Mouse (Mus musculus): Measurements from ENCODE around the gene Phtf2. TPM values are rescaled to one million over a fixed set of nuclear protein-coding genes. Genes with fewer than 3 reads are reported as not detected.

Gene Phtf2
- polyA plus RNA-seq, 1 experiment from 2014 or later = 3.2 TPM

- no peaks in the 10 kb centered on the region for H3K4me1 ChIP-seq (ENCODE audit: insufficient read depth)
- H3K27ac ChIP-seq (ENCODE audit: low read depth) = no peak overlapping the region
- H3K36me3 ChIP-seq (replicated peaks; ENCODE audit: insufficient read depth, low read length) = peaks cover 23% of the 10 kb centered on the region
- H3K9me3 ChIP-seq (ENCODE audit: low read length) = no peaks in the 10 kb centered on the region
- H3K9ac ChIP-seq (replicated peaks) = no peak overlapping the region
- 94% methylated on average over 9 of the region's 9 CpGs for WGBS (ENCODE audit: insufficient replicate concordance)
- no peak for DNase-seq
- no peak overlapping the region for H3K4me3 ChIP-seq (ENCODE audit: low read depth, low read length)
- no peaks in the 10 kb centered on the region for H3K27me3 ChIP-seq (ENCODE audit: insufficient read depth, low read length)
- no peak overlapping the region for H3K4me2 ChIP-seq (ENCODE audit: low read depth, low read length)
- TF ChIP-seq CTCF (IDR thresholded peaks at IDR 0.05; ENCODE audit: low read depth) = no peak
- TF ChIP-seq EP300 (IDR thresholded peaks at IDR 0.05; ENCODE audit: low read depth) = no peak
- no peak for ATAC-seq
Observed at GRCm38 (mm10) chr5:20919566-20919965, 37.6 kb upstream of the Phtf2 start.

- WGBS (ENCODE audit: insufficient replicate concordance) = 91% methylated on average over 4 of the region's 4 CpGs
- ATAC-seq = no peak
Observed at GRCm38 (mm10) chr5:20918967-20919366, 37.0 kb upstream of the Phtf2 start.

GRCm38 (mm10) chr5:20913372-20914275, 31.7 kb upstream of the Phtf2 start:
- 77% methylated on average over 11 of the region's 11 CpGs for WGBS (ENCODE audit: insufficient replicate concordance)
- TF ChIP-seq CTCF (IDR thresholded peaks at IDR 0.05; ENCODE audit: low read depth) = peak; percentile 88
- TF ChIP-seq EP300 (IDR thresholded peaks at IDR 0.05; ENCODE audit: low read depth) = no peak
- ATAC-seq = peak; percentile 38; the same call in 1 of the 2 replicates

More at GRCm38 (mm10) chr5:20918967-20919366, 37.0 kb upstream of the Phtf2 start:
- DNase-seq = no peak
- H3K36me3 ChIP-seq (replicated peaks; ENCODE audit: insufficient read depth, low read length) = peaks cover 23% of the 10 kb centered on the region
- H3K27ac ChIP-seq (ENCODE audit: low read depth) = no peak overlapping the region
- no peaks in the 10 kb centered on the region for H3K9me3 ChIP-seq (ENCODE audit: low read length)
- TF ChIP-seq CTCF (IDR thresholded peaks at IDR 0.05; ENCODE audit: low read depth) (no peak), EP300 (IDR thresholded peaks at IDR 0.05; ENCODE audit: low read depth) (no peak)
- H3K4me2 ChIP-seq (ENCODE audit: low read depth, low read length) = no peak overlapping the region
- H3K27me3 ChIP-seq (ENCODE audit: insufficient read depth, low read length) = no peaks in the 10 kb centered on the region
- H3K4me1 ChIP-seq (ENCODE audit: insufficient read depth) = no peaks in the 10 kb centered on the region
- H3K4me3 ChIP-seq (ENCODE audit: low read depth, low read length) = no peak overlapping the region
- no peak overlapping the region for H3K9ac ChIP-seq (replicated peaks)

GRCm38 (mm10) chr5:20911741-20912140, 29.8 kb upstream of the Phtf2 start:
- 85% methylated on average over 2 of the region's 2 CpGs for WGBS (ENCODE audit: insufficient replicate concordance)
- H3K27ac ChIP-seq (ENCODE audit: low read depth) = no peak overlapping the region
- H3K4me1 ChIP-seq (ENCODE audit: insufficient read depth) = no peaks in the 10 kb centered on the region
- no peaks in the 10 kb centered on the region for H3K9me3 ChIP-seq (ENCODE audit: low read length)
- ATAC-seq = no peak
- H3K4me2 ChIP-seq (ENCODE audit: low read depth, low read length) = no peak overlapping the region
- H3K27me3 ChIP-seq (ENCODE audit: insufficient read depth, low read length) = no peaks in the 10 kb centered on the region
- DNase-seq = no peak
- H3K9ac ChIP-seq (replicated peaks) = no peak overlapping the region
- TF ChIP-seq EP300 (IDR thresholded peaks at IDR 0.05; ENCODE audit: low read depth) = no peak
- no peak for TF ChIP-seq CTCF (IDR thresholded peaks at IDR 0.05; ENCODE audit: low read depth)
- peaks cover 17% of the 10 kb centered on the region; the same call in 1 of the 2 replicates for H3K36me3 ChIP-seq (replicated peaks; ENCODE audit: insufficient read depth, low read length)
- H3K4me3 ChIP-seq (ENCODE audit: low read depth, low read length) = no peak overlapping the region

More at GRCm38 (mm10) chr5:20913372-20914275, 31.7 kb upstream of the Phtf2 start:
- DNase-seq = peak; percentile 67
- H3K27ac ChIP-seq (ENCODE audit: low read depth) = no peak overlapping the region
- no peak overlapping the region for H3K4me2 ChIP-seq (ENCODE audit: low read depth, low read length)
- H3K9ac ChIP-seq (replicated peaks) = no peak overlapping the region
- no peaks in the 10 kb centered on the region for H3K27me3 ChIP-seq (ENCODE audit: insufficient read depth, low read length)
- no peak overlapping the region for H3K4me3 ChIP-seq (ENCODE audit: low read depth, low read length)
- H3K9me3 ChIP-seq (ENCODE audit: low read length) = no peaks in the 10 kb centered on the region
- H3K36me3 ChIP-seq (replicated peaks; ENCODE audit: insufficient read depth, low read length) = peaks cover 7% of the 10 kb centered on the region; the same call in 1 of the 2 replicates
- no peaks in the 10 kb centered on the region for H3K4me1 ChIP-seq (ENCODE audit: insufficient read depth)

DNA sequence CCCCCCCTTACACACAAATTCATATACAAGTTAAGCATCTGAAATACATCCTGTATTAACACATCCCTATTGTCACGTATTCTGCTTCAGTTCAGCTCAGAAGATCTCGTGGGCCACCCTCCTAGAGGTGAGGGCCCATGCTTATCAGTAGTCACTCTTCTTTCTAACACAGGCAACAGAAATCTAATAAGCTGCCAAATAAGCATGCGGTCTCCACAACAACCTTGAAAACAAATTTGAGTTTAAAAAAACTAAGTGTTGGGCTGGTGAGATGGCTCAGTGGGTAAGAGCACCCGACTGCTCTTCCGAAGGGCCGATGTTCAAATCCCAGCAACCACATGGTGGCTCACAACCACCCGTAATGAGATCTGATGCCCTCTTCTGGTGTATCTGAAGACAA, 24.3 kb upstream of the Phtf2 start:
- WGBS (ENCODE audit: insufficient replicate concordance) = 71% methylated on average over 7 of the region's 7 CpGs
- no peak overlapping the region for H3K9ac ChIP-seq (replicated peaks)
- H3K9me3 ChIP-seq (ENCODE audit: low read length) = no peaks in the 10 kb centered on the region
- no peaks in the 10 kb centered on the region for H3K4me1 ChIP-seq (ENCODE audit: insufficient read depth)
- DNase-seq (no peak), ATAC-seq (no peak)
- TF ChIP-seq EP300 (IDR thresholded peaks at IDR 0.05; ENCODE audit: low read depth) = no peak
- no peak for TF ChIP-seq CTCF (IDR thresholded peaks at IDR 0.05; ENCODE audit: low read depth)
- no peak overlapping the region for H3K4me3 ChIP-seq (ENCODE audit: low read depth, low read length)
- no peak overlapping the region for H3K4me2 ChIP-seq (ENCODE audit: low read depth, low read length)
- peaks cover 42% of the 10 kb centered on the region for H3K36me3 ChIP-seq (replicated peaks; ENCODE audit: insufficient read depth, low read length)
- H3K27me3 ChIP-seq (ENCODE audit: insufficient read depth, low read length) = no peaks in the 10 kb centered on the region
- no peak overlapping the region for H3K27ac ChIP-seq (ENCODE audit: low read depth)

- no peak overlapping the region for H3K4me2 ChIP-seq (ENCODE audit: low read depth, low read length)
Observed at GRCm38 (mm10) chr5:20905437-20905836, 23.5 kb upstream of the Phtf2 start.

More at GRCm38 (mm10) chr5:20905437-20905836, 23.5 kb upstream of the Phtf2 start:
- no peak overlapping the region for H3K9ac ChIP-seq (replicated peaks)
- no peaks in the 10 kb centered on the region for H3K9me3 ChIP-seq (ENCODE audit: low read length)
- no peaks in the 10 kb centered on the region for H3K4me1 ChIP-seq (ENCODE audit: insufficient read depth)
- H3K36me3 ChIP-seq (replicated peaks; ENCODE audit: insufficient read depth, low read length) = peaks cover 44% of the 10 kb centered on the region
- no peak overlapping the region for H3K27ac ChIP-seq (ENCODE audit: low read depth)
- no peak for TF ChIP-seq CTCF (IDR thresholded peaks at IDR 0.05; ENCODE audit: low read depth)
- no peak for TF ChIP-seq EP300 (IDR thresholded peaks at IDR 0.05; ENCODE audit: low read depth)
- no peaks in the 10 kb centered on the region for H3K27me3 ChIP-seq (ENCODE audit: insufficient read depth, low read length)
- WGBS (ENCODE audit: insufficient replicate concordance) = 56% methylated on average over 2 of the region's 2 CpGs
- no peak overlapping the region for H3K4me3 ChIP-seq (ENCODE audit: low read depth, low read length)
- no peak for DNase-seq
- ATAC-seq = no peak
